Mouse (Mus musculus) testis, postnatal 10 days (tissue): ENCODE measurements at regions not wholly inside any gene's neighbourhood (a gene's known extent, or its start where the extent isn't known, plus 50 kb on each side); places are given as distances from the start of the nearest gene placed in this dataset.

Source experiments
- DNase-seq: peaks from one replicate; pipeline ENCODE4 v3.0.0; 2021; ENCODE audit warnings: low spot score

- DNase-seq = no peak
Observed at GRCm38 (mm10) chr14:33856992-33857391, 66.4 kb upstream of the Gdf10 start.

- no peak for DNase-seq
Observed at GRCm38 (mm10) chr14:33864796-33865195, 58.6 kb upstream of the Gdf10 start.

- no peak for DNase-seq
Observed at GRCm38 (mm10) chr14:33865746-33866145, 57.6 kb upstream of the Gdf10 start.

GRCm38 (mm10) chr14:33867674-33868073 lies 55.7 kb upstream of the Gdf10 start:
- no peak for DNase-seq
